Mouse (Mus musculus) hindbrain, postnatal 0 days (tissue): Measurements from ENCODE around the gene Kif17. TPM values are rescaled to one million over a fixed set of nuclear protein-coding genes. Genes with fewer than 3 reads are reported as not detected.
A peak's percentile ranks its signal among the peaks of the same experiment; 100 is the strongest.

Experiments used
- ATAC-seq: fragments of 200-750 bp; cut with Nextera tagmentation; 2 replicates; pipeline ENCODE4 v1.8.0; 2017; ENCODE audit warnings: mild to moderate bottlenecking, moderate TSS enrichment, moderate library complexity
- DNase-seq: peaks from one replicate; pipeline ENCODE4 v3.0.0-alpha.2; 2015; ENCODE audit warnings: low spot score
- H3K27ac ChIP-seq: fragments of 300-500 bp; sonication (generic); 2 replicates; pipeline ENCODE4 v1.5.1; 2014; ENCODE audit warnings: mild to moderate bottlenecking
- H3K27me3 ChIP-seq: fragments of 300-500 bp; sonication (generic); 2 replicates; pipeline ENCODE4 v1.6.1; 2014; ENCODE audit warnings: low read length, mixed read lengths; ENCODE audit not compliant: insufficient read depth
- H3K36me3 ChIP-seq: fragments of 300-500 bp; sonication (generic); 2 replicates; pipeline ENCODE4 v1.6.1; 2014; ENCODE audit warnings: low read length, mixed read lengths; ENCODE audit not compliant: insufficient read depth
- H3K4me1 ChIP-seq: fragments of 300-500 bp; sonication (generic); 2 replicates; pipeline ENCODE4 v1.6.1; 2014; ENCODE audit warnings: antibody characterized with exemption, low read length, mixed read lengths; ENCODE audit not compliant: insufficient read depth
- H3K4me2 ChIP-seq: fragments of 300-500 bp; sonication (generic); 2 replicates; pipeline ENCODE4 v1.6.1; 2014; ENCODE audit warnings: low read depth, mild to moderate bottlenecking, low read length, moderate library complexity, mixed read lengths
- H3K4me3 ChIP-seq: fragments of 300-500 bp; sonication (generic); 2 replicates; pipeline ENCODE4 v1.5.1; 2014; ENCODE audit warnings: low read length
- H3K9ac ChIP-seq: fragments of 300-500 bp; sonication (generic); replicated peaks from 2 replicates; pipeline ENCODE4 v1.6.1; 2014; ENCODE audit warnings: mild to moderate bottlenecking, low read length, moderate library complexity, mixed read lengths
- H3K9me3 ChIP-seq: fragments of 300-500 bp; sonication (generic); 2 replicates; pipeline ENCODE4 v1.6.1; 2016; ENCODE audit warnings: low read length, mixed read lengths
- CTCF ChIP-seq: IDR thresholded peaks from 2 replicates; pipeline ENCODE4 v1.5.1; 2016; ENCODE audit warnings: antibody characterized with exemption, control low read depth, low read depth
- WGBS: fragments of 180-500 bp; shearing (Covaris S2); extraction: QIAGEN DNeasy Blood & Tissue Kit; methylation state at CpG from one replicate; pipeline ENCODE4 v1.1.7; 2014; 5-methylcytosine and 5-hydroxymethylcytosine counted together
- polyA plus RNA-seq: library from polyadenylated mRNA; unstranded; fragments of >200 nt; fragmentation: Nextera tagmentation; extraction: Ambion mirVana; gene quantifications from 2 replicates; pipeline ENCODE4 v1.2.1, GENCODE M21; 2015
- total RNA-seq: library from RNA; depleted of rRNA; stranded (reverse); fragments of >200 nt; gene quantifications from 2 replicates; pipeline ENCODE4 v1.2.3, GENCODE M21; 2014

Kif17 gene
- total and polyA plus RNA-seq, 2 experiments from 2014 or later = 4.1 to 5.1 TPM

DNA sequence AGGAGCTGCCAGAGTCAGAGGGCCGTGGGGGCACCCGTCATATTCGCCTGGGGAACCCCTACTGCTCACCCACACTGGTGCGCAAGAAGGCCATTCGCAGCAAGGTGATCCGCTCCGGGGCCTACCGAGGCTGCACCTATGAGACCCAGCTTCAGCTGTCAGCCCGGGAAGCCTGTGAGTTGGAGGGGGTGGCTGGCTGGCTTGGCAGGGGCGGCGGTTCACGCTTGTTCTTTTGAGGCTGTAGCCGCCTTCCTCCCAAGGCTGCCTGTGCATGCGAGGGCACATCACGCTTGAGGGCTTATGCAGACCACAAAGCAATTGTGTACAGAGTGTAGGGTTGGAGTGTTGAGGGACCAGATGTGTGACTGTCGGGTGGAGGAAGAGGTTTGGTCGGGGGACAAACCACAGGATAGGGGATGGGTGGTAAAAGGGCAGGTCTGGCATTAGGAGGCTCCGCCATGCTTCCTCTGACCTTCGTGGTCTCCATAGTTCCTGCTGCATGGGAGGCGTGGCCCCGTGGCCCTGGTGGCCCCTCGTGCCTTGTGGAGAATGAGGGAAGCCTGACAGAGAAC is 7.0 kb downstream of the Kif17 start:
- Histone ChIP-seq H3K9ac (no peak overlapping the region), H3K4me1 (peaks cover 6% of the 10 kb centered on the region; the same call in 1 of the 2 replicates), H3K27ac (no peak overlapping the region), H3K36me3 (no peaks in the 10 kb centered on the region), H3K27me3 (no peaks in the 10 kb centered on the region), H3K4me2 (no peak overlapping the region), H3K4me3 (no peak overlapping the region), H3K9me3 (no peaks in the 10 kb centered on the region)
- no peak for ATAC-seq
- 80% methylated on average over 22 of the region's 22 CpGs for WGBS
- no peak for TF ChIP-seq CTCF
- no peak for DNase-seq

DNA sequence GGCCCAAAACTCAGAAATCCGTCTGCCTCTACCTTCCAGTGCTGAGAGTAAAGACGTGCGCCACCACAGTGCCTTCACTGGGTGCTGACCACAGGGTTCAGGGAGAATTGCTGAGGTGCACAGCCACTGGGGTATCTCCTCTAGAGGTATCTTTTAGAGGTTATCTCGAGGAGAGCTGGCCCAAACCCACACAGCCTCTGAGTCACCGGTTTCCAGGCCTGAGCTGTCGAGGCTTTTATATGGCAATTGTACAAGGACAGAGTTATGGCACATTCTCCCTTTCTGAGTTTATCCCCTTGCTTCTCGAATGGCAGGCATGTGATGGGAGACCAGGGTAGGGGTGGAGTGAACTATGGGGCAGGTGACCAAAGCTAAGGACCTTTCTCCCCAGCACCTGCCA is 8.4 kb downstream of the Kif17 start:
- no peaks in the 10 kb centered on the region for H3K9me3 ChIP-seq
- no peak overlapping the region for H3K4me3 ChIP-seq
- 86% methylated on average over 7 of the region's 7 CpGs for WGBS
- H3K4me2 ChIP-seq = no peak overlapping the region
- TF ChIP-seq CTCF = no peak
- H3K27me3 ChIP-seq = no peaks in the 10 kb centered on the region
- H3K4me1 ChIP-seq = peaks cover 8% of the 10 kb centered on the region; the same call in 1 of the 2 replicates
- H3K36me3 ChIP-seq = no peaks in the 10 kb centered on the region
- DNase-seq = no peak
- no peak overlapping the region for H3K9ac ChIP-seq
- ATAC-seq = no peak
- H3K27ac ChIP-seq = no peak overlapping the region

GRCm38 (mm10) chr4:138259482-138259881 is 9.2 kb downstream of the Kif17 start:
- Histone ChIP-seq H3K9ac (no peak overlapping the region), H3K27ac (no peak overlapping the region), H3K4me3 (no peak overlapping the region), H3K4me2 (no peak overlapping the region), H3K9me3 (no peaks in the 10 kb centered on the region), H3K36me3 (no peaks in the 10 kb centered on the region), H3K27me3 (no peaks in the 10 kb centered on the region), H3K4me1 (peaks cover 8% of the 10 kb centered on the region; the same call in 1 of the 2 replicates)
- TF ChIP-seq CTCF = no peak
- ATAC-seq (no peak), DNase-seq (no peak)
- 93% methylated on average over 5 of the region's 5 CpGs for WGBS

- peak overlapping the region; percentile 80 for H3K4me2 ChIP-seq
- peak overlapping the region; percentile 58 for H3K9ac ChIP-seq
- H3K27ac ChIP-seq = peak overlapping the region; percentile 65; the same call in 1 of the 2 replicates
- TF ChIP-seq CTCF = peak; percentile 66
- peak overlapping the region; percentile 66 for H3K4me3 ChIP-seq
- DNase-seq (peak; percentile 93), ATAC-seq (peak; percentile 94)
- 1% methylated on average over 65 of the region's 78 CpGs for WGBS
- no peaks in the 10 kb centered on the region for H3K9me3 ChIP-seq
- H3K4me1 ChIP-seq = peaks cover 8% of the 10 kb centered on the region; the same call in 1 of the 2 replicates
- H3K36me3 ChIP-seq = no peaks in the 10 kb centered on the region
- H3K27me3 ChIP-seq = no peaks in the 10 kb centered on the region
Measured at GRCm38 (mm10) chr4:138261843-138262681, 11.8 kb downstream of the Kif17 start.

DNA sequence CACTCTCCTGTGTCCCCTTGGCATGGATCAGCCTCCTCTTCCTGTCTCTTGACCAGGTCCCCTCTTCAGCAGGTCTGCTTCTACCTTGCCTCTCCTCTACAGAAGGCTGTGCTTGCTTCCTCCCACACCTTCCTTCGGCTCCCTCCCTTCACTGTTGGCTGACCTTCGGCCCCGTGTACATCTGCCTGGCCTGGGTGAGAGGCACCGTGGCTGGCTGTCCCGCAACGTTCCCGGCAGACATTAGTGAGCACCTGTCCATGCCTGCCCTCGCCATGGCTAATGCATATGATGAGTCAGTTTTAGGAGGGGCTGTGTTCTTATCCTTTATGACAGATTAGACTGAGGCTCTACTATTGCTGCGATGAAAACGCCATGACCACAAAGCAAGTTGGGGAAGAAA is 17.6 kb downstream of the Kif17 start:
- Histone ChIP-seq H3K4me1 (peaks cover 9% of the 10 kb centered on the region), H3K9ac (no peak overlapping the region), H3K36me3 (no peaks in the 10 kb centered on the region), H3K4me3 (no peak overlapping the region), H3K27me3 (no peaks in the 10 kb centered on the region), H3K9me3 (no peaks in the 10 kb centered on the region), H3K4me2 (no peak overlapping the region), H3K27ac (no peak overlapping the region)
- 92% methylated on average over 10 of the region's 10 CpGs for WGBS
- ATAC-seq = no peak
- TF ChIP-seq CTCF = no peak
- no peak for DNase-seq

DNA sequence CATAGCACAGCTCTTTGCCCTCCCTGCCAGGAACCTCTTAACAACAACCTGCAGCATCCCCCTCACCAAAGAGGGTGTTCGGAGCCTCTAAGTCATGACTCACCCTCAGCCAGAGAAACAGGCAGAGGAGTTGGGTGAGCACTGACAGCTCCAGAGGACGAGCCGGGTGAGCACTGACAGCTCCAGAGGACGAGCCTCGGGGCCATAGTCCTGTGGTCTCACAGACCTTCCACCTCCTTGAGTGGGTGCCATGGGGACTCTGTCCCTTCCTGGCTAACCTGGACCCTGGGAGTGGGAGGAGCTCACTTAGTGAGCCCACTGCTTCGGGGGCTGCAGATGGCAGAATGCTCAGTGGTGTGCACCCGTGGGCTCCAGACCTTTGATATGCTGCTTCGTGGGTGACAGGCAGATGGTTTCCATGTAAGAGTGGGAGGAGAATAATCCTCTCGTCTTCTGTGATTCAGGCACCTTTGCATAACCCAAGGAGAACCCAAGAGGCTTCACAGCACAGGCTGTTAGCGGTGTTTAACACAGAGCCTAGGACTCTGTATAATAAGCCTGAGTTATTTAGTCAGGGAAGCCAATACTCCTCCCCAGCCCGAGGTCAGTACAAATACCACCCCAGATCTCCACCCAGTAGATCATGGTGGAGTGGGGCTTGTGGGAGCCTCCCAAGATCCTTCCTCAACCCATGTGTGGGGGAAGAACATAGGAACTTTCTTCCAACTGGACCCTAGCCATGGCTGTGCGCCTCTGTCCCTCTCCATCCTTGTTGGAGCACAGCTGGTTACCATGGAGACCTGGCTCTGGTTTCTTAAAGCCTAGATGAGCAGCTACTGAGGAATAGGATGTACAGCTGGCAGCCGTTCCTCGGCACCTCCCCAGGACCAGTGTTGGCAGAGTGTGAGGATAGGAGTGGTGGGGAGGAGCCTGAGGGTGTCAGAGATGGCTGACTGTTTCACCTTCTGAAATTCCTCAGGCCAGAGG is 22.1 kb downstream of the Kif17 start:
- peaks cover 8% of the 10 kb centered on the region; the same call in 1 of the 2 replicates for H3K4me1 ChIP-seq
- no peak overlapping the region for H3K4me2 ChIP-seq
- DNase-seq = peak; percentile 68
- H3K27me3 ChIP-seq = no peaks in the 10 kb centered on the region
- no peak overlapping the region for H3K4me3 ChIP-seq
- 58% methylated on average over 14 of the region's 14 CpGs for WGBS
- peak; percentile 34; the same call in 1 of the 2 replicates for ATAC-seq
- no peaks in the 10 kb centered on the region for H3K9me3 ChIP-seq
- H3K9ac ChIP-seq = no peak overlapping the region
- no peaks in the 10 kb centered on the region for H3K36me3 ChIP-seq
- H3K27ac ChIP-seq = peak overlapping the region; percentile 20; the same call in 1 of the 2 replicates
- no peak for TF ChIP-seq CTCF
